ENCODE assay signal across 8 mouse cellular contexts in the genomic region with DNA sequence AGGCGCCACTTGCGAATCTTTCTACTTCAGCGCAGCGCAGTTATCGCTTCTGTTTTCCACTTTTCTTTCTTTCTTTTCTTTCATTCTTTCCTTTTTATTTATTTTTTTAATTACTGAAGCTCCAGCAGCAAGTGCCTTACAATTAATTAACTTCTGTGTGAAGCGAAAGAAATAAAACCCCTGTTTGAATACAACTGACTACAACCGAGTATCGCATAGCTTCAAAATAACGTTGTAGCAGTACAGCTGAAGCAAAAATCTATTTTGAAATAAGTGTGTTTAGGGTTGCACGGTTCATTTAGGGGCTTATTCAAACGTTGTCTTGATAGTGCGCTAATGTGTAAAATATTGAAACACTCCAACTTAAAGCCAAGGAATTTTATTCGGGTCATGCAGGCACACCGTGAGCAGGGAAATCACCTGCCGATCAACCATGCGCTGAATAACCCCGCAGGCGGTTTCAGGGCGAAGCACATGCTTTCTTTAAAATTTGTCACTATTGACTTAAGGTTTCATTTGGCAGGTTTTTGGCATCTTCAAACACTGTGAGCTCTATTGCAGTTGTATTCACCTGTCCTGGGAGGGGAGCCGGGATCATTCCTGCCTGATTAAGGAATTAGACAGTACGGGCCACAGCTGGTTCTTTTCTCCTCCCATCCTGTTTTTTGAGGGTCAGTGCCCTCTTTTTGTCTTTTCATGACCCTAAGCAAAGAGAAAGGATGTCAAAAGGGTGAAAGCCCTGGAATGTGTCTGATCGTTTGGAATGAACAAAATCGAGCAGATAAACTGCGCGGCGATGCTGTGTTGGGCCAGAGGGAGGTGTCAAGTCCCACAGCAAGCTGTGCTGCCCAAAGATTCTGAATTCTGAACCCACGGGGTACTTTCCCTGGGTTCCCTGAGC. TPM values are rescaled to one million over a fixed set of nuclear protein-coding genes. Genes with fewer than 3 reads are reported as not detected.
DNase-seq lines count a peak whose midpoint lies in the region; ATAC-seq and TF ChIP-seq lines count a peak whose summit lies in the region.

No protein-coding gene starts in this region.

- 16% methylated on average over 27 of the region's 27 CpGs for WGBS in heart, embryonic 16.5 days

- peaks cover 36% of the 10 kb centered on the region for H3K27me3 ChIP-seq in CH12.LX (replicated peaks)
- H3K27me3 ChIP-seq in heart, embryonic 16.5 days (ENCODE audit: control insufficient read depth, insufficient read depth, low read length): no peaks in the 10 kb centered on the region

- dilution Hi-C loops in CH12.LX (cut with MboI; ENCODE audit: extremely low pct_ligation_motif_present, extremely low pct_unique_long_range_greater_than_20kb, low sequenced_read_pairs): no loop called here

- peak overlapping the region; percentile 22 to 46 (median 42) for H3K4me3 ChIP-seq in CH12.LX (replicated peaks in 1 of 3; ENCODE audit: low read depth in 2 of 3, low read length in 2 of 3, poor library complexity in 1 of 3)
- H3K4me3 ChIP-seq in heart, embryonic 16.5 days (ENCODE audit: low read length): peak overlapping the region; percentile 58

- no peaks in the 10 kb centered on the region for H3K79me2 ChIP-seq in CH12.LX (replicated peaks; ENCODE audit: control insufficient read depth, extremely low read depth, insufficient read depth, poor library complexity, severe bottlenecking)

- TF ChIP-seq RAD21 in CH12.LX (IDR thresholded peaks at IDR 0.05; ENCODE audit: low read depth, low read length): peak; percentile 71

- no peak overlapping the region for H3K9ac ChIP-seq in CH12.LX (ENCODE audit: insufficient read depth, low read depth)
- H3K9ac ChIP-seq in heart, embryonic 16.5 days (ENCODE audit: low read length): peak overlapping the region; percentile 73

- no peak overlapping the region for H3K27ac ChIP-seq in CH12.LX (ENCODE audit: insufficient read depth, low read depth)
- H3K27ac ChIP-seq in heart, embryonic 16.5 days (ENCODE audit: low read length): peak overlapping the region; percentile 75

- H3K36me3 ChIP-seq in CH12.LX (replicated peaks in 1 of 2; ENCODE audit: control insufficient read depth in 1 of 2, insufficient read depth in 1 of 2, low read length in 1 of 2): no peaks in the 10 kb centered on the region
- no peaks in the 10 kb centered on the region for H3K36me3 ChIP-seq in heart, embryonic 16.5 days (ENCODE audit: control insufficient read depth, insufficient read depth)

- no peak for TF ChIP-seq POLR2A in CH12.LX (IDR thresholded peaks at IDR 0.05; ENCODE audit: low read depth, low read length)
- TF ChIP-seq POLR2A in brain, embryonic 14.5 days (IDR thresholded peaks at IDR 0.05; ENCODE audit: borderline replicate concordance, extremely low read depth, insufficient read depth, insufficient read length, poor library complexity, severe bottlenecking): no peak

- no peak for ATAC-seq in heart, embryonic 16.5 days (replicated peaks; ENCODE audit: extremely low read depth, insufficient read depth, low FRiP score)

- DNase-seq in CH12.LX (ENCODE audit: extremely low read depth): peak; percentile 58
- peak; percentile 42 for DNase-seq in brain, embryonic 14.5 days (ENCODE audit: low read depth)
- DNase-seq in kidney, postnatal 4 days: peak; percentile 40 to 57
- DNase-seq in naive thymus-derived CD4-positive, alpha-beta T cell, adult 2 months (ENCODE audit: low read depth): peak; percentile 2
- no peak for DNase-seq in left cerebral cortex, adult 8-10 months (ENCODE audit: low spot score in 2 of 2)
- DNase-seq in spleen, adult 18-20 months: no peak
- DNase-seq in adrenal gland, adult 2 months: no peak

- H3K4me2 ChIP-seq in CH12.LX (ENCODE audit: insufficient read depth, low read depth, poor library complexity, severe bottlenecking): peak overlapping the region; percentile 96
- peak overlapping the region; percentile 65 for H3K4me2 ChIP-seq in heart, embryonic 16.5 days (ENCODE audit: low read depth, low read length)

- H3K4me1 ChIP-seq in CH12.LX (ENCODE audit: control insufficient read depth in 1 of 2, insufficient read depth in 2 of 2): peaks cover 0 to 24% of the 10 kb centered on the region in 2 experiments; a peak in 2 of 4 replicates
- peaks cover 26% of the 10 kb centered on the region for H3K4me1 ChIP-seq in heart, embryonic 16.5 days (ENCODE audit: control insufficient read depth, insufficient read depth, low read length)

- no peaks in the 10 kb centered on the region for H3K9me3 ChIP-seq in CH12.LX (replicated peaks; ENCODE audit: low read length)
- H3K9me3 ChIP-seq in heart, embryonic 16.5 days (replicated peaks; ENCODE audit: control insufficient read depth, low read length): no peaks in the 10 kb centered on the region

- no peak for TF ChIP-seq EP300 in CH12.LX (IDR thresholded peaks at IDR 0.05; ENCODE audit: low read length)

- in situ Hi-C loops in CH12.LX (cut with MboI; ENCODE audit: low pct_ligation_motif_present, low pct_unique_long_range_greater_than_20kb, low sequenced_read_pairs): loop anchor here (5.0 to 10.0 kb wide), 4 partner anchors 97 to 657 kb away; no protein-coding TSS in a partner anchor

- peak in 1 of 2 experiments; percentile 63; a peak in 2 of 4 replicates for TF ChIP-seq CTCF in CH12.LX (conservative IDR thresholded peaks at IDR 0.05 in 1 of 2, IDR thresholded peaks at IDR 0.05 in 1 of 2; ENCODE audit: low read depth in 2 of 2, low read length in 2 of 2)
- TF ChIP-seq CTCF in brain, embryonic 14.5 days (IDR thresholded peaks at IDR 0.05; ENCODE audit: borderline replicate concordance, extremely low read depth, insufficient read depth, insufficient read length): peak; percentile 46; the same call in 1 of the 2 replicates

TF ChIP-seq in CH12.LX, 34 proteins besides CTCF, POLR2A, EP300 and RAD21:
- TF ChIP-seq ZKSCAN1 (IDR thresholded peaks at IDR 0.05; ENCODE audit: borderline replicate concordance, low read depth, low read length) (no peak), TCF12 (IDR thresholded peaks at IDR 0.05; ENCODE audit: low read depth, low read length) (no peak), ZMIZ1 (IDR thresholded peaks at IDR 0.05; ENCODE audit: low read depth, low read length) (no peak), ETS1 (conservative IDR thresholded peaks at IDR 0.05; ENCODE audit: low read depth, low read length) (peak; percentile 20; the same call in 1 of the 2 replicates), PAX5 (IDR thresholded peaks at IDR 0.05; ENCODE audit: low read length) (no peak), SIN3A (IDR thresholded peaks at IDR 0.05; ENCODE audit: low read length) (0 out of 2 replicates have a peak, but pooled peaks have one; percentile 14), USF1 (IDR thresholded peaks at IDR 0.05; ENCODE audit: low read depth, low read length) (no peak), SMC3 (IDR thresholded peaks at IDR 0.05; ENCODE audit: low read depth, low read length) (peak; percentile 50), RCOR1 (conservative IDR thresholded peaks at IDR 0.05; ENCODE audit: low read depth, low read length) (no peak), POLR2AphosphoS2 (IDR thresholded peaks at IDR 0.05; ENCODE audit: low read depth, low read length) (no peak), JUND (conservative IDR thresholded peaks at IDR 0.05; ENCODE audit: low read depth, low read length) (no peak), CHD2 (IDR thresholded peaks at IDR 0.05; ENCODE audit: low read length) (no peak), MAZ (IDR thresholded peaks at IDR 0.05; ENCODE audit: low read depth, low read length) (no peak), MXI1 (IDR thresholded peaks at IDR 0.05; ENCODE audit: low read depth, low read length) (peak; percentile 68), HCFC1 (IDR thresholded peaks at IDR 0.05; ENCODE audit: low read depth, low read length) (no peak), MEF2A (IDR thresholded peaks at IDR 0.05; ENCODE audit: borderline replicate concordance, low read depth, low read length) (no peak), CHD1 (IDR thresholded peaks at IDR 0.05; ENCODE audit: low read depth, low read length) (no peak), ZNF384 (IDR thresholded peaks at IDR 0.05; ENCODE audit: low read depth, low read length) (no peak), NELFE (IDR thresholded peaks at IDR 0.05; ENCODE audit: low read depth, low read length) (no peak), JUN (IDR thresholded peaks at IDR 0.05; ENCODE audit: insufficient read depth, low read depth, low read length) (no peak), NRF1 (IDR thresholded peaks at IDR 0.05; ENCODE audit: low read depth, low read length) (no peak), ZC3H11A (IDR thresholded peaks at IDR 0.05; ENCODE audit: low read depth, low read length) (no peak), ELF1 (IDR thresholded peaks at IDR 0.05; ENCODE audit: low read depth, low read length) (no peak), GABPA (IDR thresholded peaks at IDR 0.05; ENCODE audit: insufficient replicate concordance, low read depth, low read length) (no peak), TBP (conservative IDR thresholded peaks at IDR 0.05; ENCODE audit: low read depth, low read length) (no peak), IRF4 (IDR thresholded peaks at IDR 0.05; ENCODE audit: low read depth, low read length) (no peak), E2F4 (IDR thresholded peaks at IDR 0.05; ENCODE audit: insufficient replicate concordance, low read depth, low read length) (no peak), KAT2A (IDR thresholded peaks at IDR 0.05; ENCODE audit: insufficient replicate concordance, low read length) (no peak), USF2 (conservative IDR thresholded peaks at IDR 0.05; ENCODE audit: low read depth, low read length) (no peak), MAX (IDR thresholded peaks at IDR 0.05; ENCODE audit: low read length) (peak; percentile 81), UBTF (IDR thresholded peaks at IDR 0.05; ENCODE audit: low read depth, low read length) (0 out of 2 replicates have a peak, but pooled peaks have one; percentile 17), MAFK (IDR thresholded peaks at IDR 0.05; ENCODE audit: insufficient replicate concordance, low read length) (no peak), BHLHE40 (IDR thresholded peaks at IDR 0.05; ENCODE audit: low read depth, low read length) (peak; percentile 74), MYC (IDR thresholded peaks at IDR 0.05; ENCODE audit: low read depth, low read length) (no peak; the same call in 1 of the 2 replicates)

RNA-seq across cellular contexts. Expression of gene Edn1, which starts 0.9 kb away (rescaled TPM):
- not detected in 2 replicates for total RNA-seq in CH12.LX (2012; rRNA removed)
- total RNA-seq in CH12.LX (2014; rRNA removed): 0.18 TPM in 1 of 2 replicates, not detected in the other
- polyA plus RNA-seq in CH12.LX (2012; ENCODE audit: insufficient read length, low read depth): not detected in 2 replicates
- polyA plus RNA-seq in brain, embryonic 14.5 days (2012; rRNA removed): 1.3 and 2.1 TPM in 2 replicates
- polyA plus RNA-seq in heart, embryonic 16.5 days (2015; fragmentation: Nextera tagmentation; extraction: Ambion mirVana): 7.5 and 7.8 TPM in 2 replicates
- 1 to 10 TPM; 1.9 to 3.9 (median 2.8) TPM for total RNA-seq in left cerebral cortex, adult 8-10 months (2022)
- total RNA-seq in adrenal gland, adult 2 months (2021): 1 to 10 TPM; 1.1 to 1.6 TPM
- polyA plus RNA-seq in adrenal gland, adult 2 months (2012; rRNA removed): 0.30 and 0.46 TPM in 2 replicates

Comparison
In these comparisons a context has a peak if more than half of its experiments do, and no peak if none do; other contexts are left out.
1. DNase-seq: peak in CH12.LX (single experiment), brain, embryonic 14.5 days (single experiment), kidney, postnatal 4 days (2 of 2) and naive thymus-derived CD4-positive, alpha-beta T cell, adult 2 months (single experiment); none in left cerebral cortex, adult 8-10 months (0 of 2), spleen, adult 18-20 months (0 of 2) and adrenal gland, adult 2 months (single experiment).